Mouse (Mus musculus): ENCODE measurements around the gene Slco1c1.

Slco1c1 gene

GRCm38 (mm10) chr6:141523747-141524640 is at the start of gene Slco1c1:
Gene Slco1c1 (plus strand): TSS chr6:141524368.
- in situ Hi-C loops (cut with MboI): no loop called here

GRCm38 (mm10) chr6:141474696-141475095 is 49.5 kb upstream of the Slco1c1 start:
- in situ Hi-C loops (cut with MboI): no loop called here

DNA sequence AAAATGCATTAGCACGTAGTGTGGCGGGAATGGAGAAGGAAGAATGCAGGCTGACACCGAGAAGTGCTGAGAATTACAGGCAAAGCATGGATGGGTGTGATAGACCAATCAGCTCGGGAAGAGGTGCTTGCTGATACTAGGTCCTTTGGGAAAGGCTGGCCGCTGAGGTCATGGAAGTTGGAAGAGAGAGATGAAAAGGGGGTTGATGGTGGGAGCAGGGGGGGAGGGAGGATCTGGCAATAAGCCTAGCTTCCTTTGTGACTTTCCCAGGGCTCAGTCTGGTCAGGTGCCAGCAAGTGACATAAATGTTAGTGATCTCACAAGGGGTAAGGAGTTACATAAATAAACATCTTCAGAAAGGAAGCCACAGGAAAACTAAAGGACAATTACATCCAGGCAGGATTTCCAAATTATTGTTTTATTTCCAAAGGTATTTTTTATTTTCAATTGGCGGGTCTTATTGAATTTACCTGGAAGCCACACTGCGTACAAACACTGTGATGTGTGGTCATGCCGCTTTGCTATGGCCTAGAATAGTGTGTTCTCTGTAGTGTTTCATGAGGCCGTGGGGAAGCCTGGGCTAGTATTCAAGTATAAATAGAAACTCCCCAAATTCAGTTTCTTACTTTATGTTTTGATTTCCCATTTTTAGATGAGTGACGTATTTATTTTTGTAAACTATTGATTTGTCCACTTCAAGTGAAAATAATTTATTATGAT is 38.7 kb upstream of the Slco1c1 start:
- in situ Hi-C loops (cut with MboI): no loop called here

DNA sequence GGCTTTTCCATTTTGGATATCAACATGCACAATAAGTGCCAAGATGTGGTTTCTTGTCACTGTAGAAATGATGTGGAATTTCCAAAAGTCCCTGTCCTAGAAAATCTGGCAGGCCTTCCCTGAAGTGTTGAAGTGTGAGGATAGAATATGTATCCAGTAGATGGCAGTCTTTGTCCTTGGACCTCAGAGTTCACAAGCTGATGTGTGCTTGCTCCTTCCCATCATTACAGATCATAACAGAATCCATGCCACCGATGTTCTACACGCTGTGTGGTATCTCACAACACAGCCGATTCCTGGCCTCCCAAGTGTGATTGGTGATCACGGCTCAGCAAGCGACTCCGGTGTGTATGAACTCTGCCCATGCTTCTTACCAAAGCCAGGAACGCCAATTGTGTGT is 36.9 kb upstream of the Slco1c1 start:
- in situ Hi-C loops (cut with MboI): no loop called here

DNA sequence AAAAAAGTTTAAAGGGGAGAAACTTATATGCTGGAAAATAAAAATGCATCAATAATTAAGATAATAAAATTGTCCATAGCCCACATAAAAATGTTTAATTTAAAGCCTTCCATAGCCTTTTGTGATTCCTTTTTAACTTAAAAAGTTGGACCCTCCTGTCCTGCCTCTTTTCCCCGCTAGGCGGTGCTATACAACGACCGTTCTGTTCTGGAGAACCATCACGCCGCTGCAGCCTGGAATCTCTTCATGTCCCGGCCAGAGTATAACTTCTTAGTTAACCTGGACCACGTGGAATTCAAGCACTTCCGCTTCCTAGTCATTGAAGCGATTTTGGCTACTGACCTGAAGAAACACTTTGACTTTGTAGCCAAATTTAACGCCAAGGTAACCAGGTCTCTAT is 35.5 kb upstream of the Slco1c1 start:
- in situ Hi-C loops (cut with MboI): no loop called here

DNA sequence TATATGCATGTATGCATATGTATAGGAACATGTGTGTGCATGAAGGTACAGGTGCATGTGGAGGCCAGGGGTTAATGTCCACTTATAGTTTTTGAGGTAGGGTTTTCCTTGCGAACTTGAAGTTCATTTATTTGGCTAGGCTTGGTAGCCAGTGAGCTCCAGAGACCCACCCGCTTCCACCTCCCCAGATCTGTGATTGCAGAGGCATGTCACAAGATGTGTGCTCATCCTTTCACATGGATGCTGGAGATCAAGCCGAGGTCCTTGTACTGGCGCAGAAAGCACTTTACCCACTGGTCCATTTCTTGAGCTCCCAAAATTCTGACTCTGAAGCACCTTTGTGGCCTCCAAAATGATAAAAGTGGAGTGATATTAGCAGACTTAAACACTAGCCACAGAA is 29.3 kb upstream of the Slco1c1 start:
- in situ Hi-C loops (cut with MboI): no loop called here

- in situ Hi-C loops (cut with MboI): no loop called here
Measured at GRCm38 (mm10) chr6:141495634-141496418, 28.3 kb upstream of the Slco1c1 start.

- in situ Hi-C loops (cut with MboI): no loop called here
Measured at GRCm38 (mm10) chr6:141499511-141499910, 24.7 kb upstream of the Slco1c1 start.

DNA sequence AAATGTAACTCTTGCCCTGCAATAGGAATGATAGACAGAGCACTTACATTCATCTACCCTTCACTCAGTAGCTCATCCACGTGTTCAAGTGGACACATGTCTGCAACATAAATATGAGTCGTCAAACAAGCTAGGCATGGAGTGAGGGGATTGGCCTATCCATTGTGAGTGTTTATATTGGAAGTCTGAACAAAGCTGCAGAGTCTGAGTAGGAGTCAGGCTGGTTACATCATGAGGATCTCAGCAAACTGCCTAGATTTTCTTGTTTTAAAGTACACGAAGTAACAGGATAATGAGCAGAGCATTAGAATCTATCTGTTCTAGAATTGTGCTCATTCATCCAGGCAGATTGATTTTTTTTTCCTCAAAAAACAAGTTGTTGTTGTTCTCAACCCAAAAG is 23.0 kb upstream of the Slco1c1 start:
- in situ Hi-C loops (cut with MboI): no loop called here

DNA sequence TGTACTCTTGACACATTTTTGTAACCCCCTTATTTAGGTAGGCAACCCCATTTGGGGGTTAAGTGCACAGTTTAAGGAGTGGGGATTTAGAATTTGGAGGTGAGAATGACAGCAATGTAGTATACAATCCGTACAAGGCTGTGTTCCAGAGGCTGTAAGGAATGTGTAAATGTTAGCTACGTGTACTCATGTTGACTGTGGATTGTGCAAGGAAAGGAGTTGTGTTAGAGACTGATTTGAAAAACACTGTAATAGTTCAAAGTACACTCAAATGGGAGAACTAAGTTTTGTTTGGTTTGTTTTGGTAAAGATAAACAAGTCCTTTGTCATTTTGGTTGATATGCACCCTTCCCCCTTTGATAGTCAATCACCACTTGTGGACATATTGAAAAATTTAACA is 1.6 kb upstream of the Slco1c1 start:
- in situ Hi-C loops (cut with MboI): no loop called here

- in situ Hi-C loops (cut with MboI): no loop called here
Measured at GRCm38 (mm10) chr6:141525787-141526186, 1.6 kb downstream of the Slco1c1 start.

- in situ Hi-C loops (cut with MboI): no loop called here
Measured at GRCm38 (mm10) chr6:141530865-141531264, 6.7 kb downstream of the Slco1c1 start.

- in situ Hi-C loops (cut with MboI): no loop called here
Measured at GRCm38 (mm10) chr6:141537298-141537697, 13.1 kb downstream of the Slco1c1 start.

DNA sequence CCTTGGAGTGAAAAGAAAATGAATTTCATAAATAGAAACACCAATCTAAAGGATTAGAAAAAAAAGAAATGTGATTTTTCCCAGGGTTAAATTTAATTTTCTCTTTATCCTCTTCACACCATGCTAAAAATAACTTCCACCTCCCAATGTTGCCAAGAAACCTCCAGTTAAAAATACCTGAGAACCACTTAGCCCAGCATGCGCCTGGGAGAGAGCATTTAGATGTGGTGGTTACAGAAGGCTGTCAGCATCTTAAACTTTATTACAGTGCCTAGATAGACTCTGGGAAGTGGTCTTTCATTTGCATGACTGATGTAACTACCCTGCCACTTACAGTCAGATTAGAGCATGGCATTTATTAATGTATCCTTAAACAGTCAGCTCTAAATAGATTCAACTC is 17.0 kb downstream of the Slco1c1 start:
- in situ Hi-C loops (cut with MboI): no loop called here

GRCm38 (mm10) chr6:141543344-141543743 is 19.2 kb downstream of the Slco1c1 start:
- in situ Hi-C loops (cut with MboI): no loop called here

GRCm38 (mm10) chr6:141558118-141558517 is 34.0 kb downstream of the Slco1c1 start:
- in situ Hi-C loops (cut with MboI): no loop called here

DNA sequence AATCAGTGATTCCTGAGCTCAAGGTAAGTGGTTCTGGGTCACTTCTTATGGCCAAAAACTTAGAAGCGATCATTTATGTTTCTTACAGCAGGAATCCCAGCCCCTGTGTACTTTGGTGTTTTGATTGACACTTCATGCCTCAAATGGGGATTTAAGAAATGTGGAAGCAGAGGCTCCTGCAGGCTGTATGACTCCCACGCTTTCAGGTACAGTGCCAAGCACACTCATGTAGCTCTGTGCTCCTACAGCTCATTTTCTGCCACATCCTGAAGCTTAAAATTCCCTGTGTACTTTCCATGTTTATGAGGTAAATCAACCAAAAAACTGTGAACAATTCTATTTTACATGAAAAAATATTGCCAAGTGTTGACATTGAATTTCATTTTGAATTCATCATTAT is 43.2 kb downstream of the Slco1c1 start:
- in situ Hi-C loops (cut with MboI): no loop called here

GRCm38 (mm10) chr6:141567852-141568558 is 43.8 kb downstream of the Slco1c1 start:
- in situ Hi-C loops (cut with MboI): no loop called here

- in situ Hi-C loops (cut with MboI): no loop called here
Measured at GRCm38 (mm10) chr6:141568559-141568946, 44.4 kb downstream of the Slco1c1 start.

GRCm38 (mm10) chr6:141576646-141577200 is 52.6 kb downstream of the Slco1c1 start:
- in situ Hi-C loops (cut with MboI): no loop called here

DNA sequence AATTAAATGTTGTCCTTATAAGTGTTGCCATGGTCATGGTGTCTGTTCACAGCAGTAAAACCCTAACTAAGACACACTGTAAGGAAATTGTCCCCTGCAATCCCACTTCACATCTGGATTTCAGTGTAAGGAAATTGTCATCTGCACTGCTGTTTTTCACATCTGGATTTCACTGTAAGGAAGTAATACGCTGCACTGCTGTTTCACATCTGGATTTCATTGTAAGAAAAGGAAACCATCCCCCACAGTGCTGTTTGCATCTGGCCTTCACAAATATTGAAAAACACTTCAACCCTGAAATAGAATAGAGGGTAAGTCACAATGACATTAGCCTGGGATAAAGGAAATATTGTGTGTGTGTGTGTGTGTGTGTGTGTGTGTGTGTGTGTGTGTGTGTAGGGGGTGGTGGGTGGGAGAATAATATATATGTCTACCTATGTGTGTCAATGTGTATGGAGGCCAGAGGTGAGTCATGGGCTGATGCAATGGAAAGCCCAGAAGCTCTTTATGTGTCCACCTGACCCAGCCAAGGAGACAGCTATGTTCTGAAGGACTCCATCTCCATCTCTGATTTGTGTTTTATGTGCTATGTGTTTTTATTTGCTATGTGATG is 60.7 kb downstream of the Slco1c1 start:
- in situ Hi-C loops (cut with MboI): no loop called here
